In genomic region chr3:146140276-146140675, GRCm38 (mm10) we compare ENCODE assay signal across 20 mouse cellular contexts. TPM values are rescaled to one million over a fixed set of nuclear protein-coding genes. Genes with fewer than 3 reads are reported as not detected.
DNase-seq lines count a peak whose midpoint lies in the region; ATAC-seq lines count a peak whose summit lies in the region.
"Had no signal": no experiment of that assay in that cellular context is flagged by ENCODE, and none has a peak within 500 bp of the region (broad histone marks: within the 10 kb centered on the region; RNA-seq: fewer than 3 reads in every experiment).

No protein-coding gene starts in this region.

- WGBS in midbrain, embryonic 11.5 days: 95% methylated on average over 7 of the region's 7 CpGs
- 93% methylated on average over 7 of the region's 7 CpGs for WGBS in midbrain, embryonic 16.5 days

- H3K4me3 ChIP-seq in midbrain, embryonic 11.5 days (ENCODE audit: low read depth, low read length): no peak overlapping the region
- H3K4me3 ChIP-seq in midbrain, embryonic 16.5 days (ENCODE audit: low read depth, low read length): no peak overlapping the region

- H3K9ac ChIP-seq in midbrain, embryonic 11.5 days (ENCODE audit: low read length): no peak overlapping the region
- H3K9ac ChIP-seq in midbrain, embryonic 16.5 days (ENCODE audit: low read depth, low read length): no peak overlapping the region

- ATAC-seq in midbrain, embryonic 11.5 days (ENCODE audit: low FRiP score): no peak
- ATAC-seq in midbrain, embryonic 16.5 days: no peak
- ATAC-seq: activated CD4-positive, CD25-positive, alpha-beta regulatory T cell, adult 4 months; CD4-positive, CD25-positive, alpha-beta regulatory T cell, adult 4 months; Patski had no signal

- H3K27me3 ChIP-seq in midbrain, embryonic 11.5 days (ENCODE audit: control insufficient read depth, insufficient read depth, low read length): no peaks in the 10 kb centered on the region
- H3K27me3 ChIP-seq in midbrain, embryonic 16.5 days (ENCODE audit: control insufficient read depth, insufficient read depth, low read depth, low read length): no peaks in the 10 kb centered on the region
- H3K27me3 ChIP-seq: CH12.LX, Patski had no signal

- no peak overlapping the region for H3K27ac ChIP-seq in midbrain, embryonic 11.5 days (ENCODE audit: low read depth, low read length)
- H3K27ac ChIP-seq in midbrain, embryonic 16.5 days (ENCODE audit: low read length): no peak overlapping the region

- H3K9me3 ChIP-seq in midbrain, embryonic 11.5 days (ENCODE audit: control insufficient read depth, low read length): no peaks in the 10 kb centered on the region
- H3K9me3 ChIP-seq in midbrain, embryonic 16.5 days (replicated peaks; ENCODE audit: control insufficient read depth, low read length, poor library complexity, severe bottlenecking): peaks cover 2% of the 10 kb centered on the region; the same call in 1 of the 2 replicates
- H3K9me3 ChIP-seq: G1E had no signal

- no peak overlapping the region for H3K4me2 ChIP-seq in midbrain, embryonic 11.5 days
- no peak overlapping the region for H3K4me2 ChIP-seq in midbrain, embryonic 16.5 days (ENCODE audit: low read length)

- DNase-seq in heart, adult 11 months: peak; percentile 62
- no peak for DNase-seq in heart, adult 9 months (ENCODE audit: low spot score in 2 of 2)
- peak; percentile 57 for DNase-seq in midbrain, embryonic 11.5 days (ENCODE audit: low spot score, missing footprints)
- DNase-seq: adrenal gland, adult 2 months; adrenal gland, adult 8-10 months; adrenal gland, postnatal 10 days; adrenal gland, postnatal 14 days; adrenal gland, postnatal 25 days; adrenal gland, postnatal 36 days; B cell, adult 2 months; cerebellum, adult 11 months; cerebellum, adult 11-12 months; cerebellum, adult 18-20 months had no signal

- H3K36me3 ChIP-seq in midbrain, embryonic 11.5 days (ENCODE audit: control insufficient read depth, insufficient read depth, low read length): no peaks in the 10 kb centered on the region
- H3K36me3 ChIP-seq in midbrain, embryonic 16.5 days (ENCODE audit: control insufficient read depth, insufficient read depth, low read length): no peaks in the 10 kb centered on the region
- H3K36me3 ChIP-seq: G1E had no signal

- H3K4me1 ChIP-seq in midbrain, embryonic 11.5 days (ENCODE audit: control insufficient read depth, insufficient read depth, low read length): no peaks in the 10 kb centered on the region
- H3K4me1 ChIP-seq in midbrain, embryonic 16.5 days (ENCODE audit: control insufficient read depth, insufficient read depth, low read length): no peaks in the 10 kb centered on the region

RNA-seq across cellular contexts. Expression of gene Mcoln2, which starts 9.4 kb away (rescaled TPM):
- polyA plus RNA-seq in midbrain, embryonic 11.5 days (2014; fragmentation: Nextera tagmentation; extraction: Ambion mirVana): 0.37 and 0.46 TPM in 2 replicates
- polyA plus RNA-seq in midbrain, embryonic 16.5 days (2015; fragmentation: Nextera tagmentation; extraction: Ambion mirVana): 0.18 TPM in 1 of 2 replicates, not detected in the other
- polyA plus RNA-seq: adrenal gland, adult 2 months; G1E had no signal

RNA-seq across cellular contexts. Expression of gene Mcoln3, which starts 23.0 kb away (rescaled TPM):
- 3.6 and 5.1 TPM in 2 replicates for polyA plus RNA-seq in midbrain, embryonic 11.5 days (2014; fragmentation: Nextera tagmentation; extraction: Ambion mirVana)
- polyA plus RNA-seq in midbrain, embryonic 16.5 days (2015; fragmentation: Nextera tagmentation; extraction: Ambion mirVana): 0.31 and 0.35 TPM in 2 replicates
- polyA plus RNA-seq: adrenal gland, adult 2 months; C2C12; G1E had no signal

RNA-seq across cellular contexts. Expression of gene Wdr63, which starts 32.3 kb away (rescaled TPM):
- polyA plus RNA-seq in midbrain, embryonic 11.5 days (2014; fragmentation: Nextera tagmentation; extraction: Ambion mirVana): not detected in 2 replicates
- 1.1 and 2.1 TPM in 2 replicates for polyA plus RNA-seq in midbrain, embryonic 16.5 days (2015; fragmentation: Nextera tagmentation; extraction: Ambion mirVana)
- polyA plus RNA-seq: activated CD4-positive, CD25-positive, alpha-beta regulatory T cell, adult 4 months; adrenal gland, adult 2 months; CD4-positive, CD25-positive, alpha-beta regulatory T cell, adult 4 months; G1E had no signal

Comparison
In these comparisons a context has a peak if more than half of its experiments do, and no peak if none do; other contexts are left out.
1. DNase-seq: peak in heart, adult 11 months (single experiment) and midbrain, embryonic 11.5 days (single experiment); none in heart, adult 9 months (0 of 2).